Mouse (Mus musculus) c-Kit-positive CD71-positive TER-119-negative erythroid progenitor cells, embryonic 14.5 days (primary cell): ENCODE data around the gene Nyx.
"Not testable (repeated sequence)": the region's sequence is repeated elsewhere in the genome, so short reads cannot be mapped to it uniquely, and the experiment has no call there.

Source experiments
- DNase-seq: peaks from one replicate; pipeline ENCODE4 v3.0.0-alpha.2; 2013; ENCODE audit warnings: low read depth

Gene Nyx

GRCm38 (mm10) chrX:13465810-13466209 is at the start of gene Nyx:
TSS of gene Nyx (plus strand) at chrX:13466110.
- no peak for DNase-seq

GRCm38 (mm10) chrX:13422047-13422446 is 43.9 kb upstream of the Nyx start:
- DNase-seq, result no peak

- DNase-seq, result no peak
Observed at GRCm38 (mm10) chrX:13431421-13431820, 34.5 kb upstream of the Nyx start.

GRCm38 (mm10) chrX:13436042-13436441 is 29.9 kb upstream of the Nyx start:
- DNase-seq, result not testable (repeated sequence)

GRCm38 (mm10) chrX:13456544-13456943 is 9.4 kb upstream of the Nyx start:
- not testable (repeated sequence) for DNase-seq

GRCm38 (mm10) chrX:13458766-13459165 is 7.1 kb upstream of the Nyx start:
- DNase-seq, result no peak

- peak; percentile 70 for DNase-seq
Observed at GRCm38 (mm10) chrX:13461266-13462261, 4.3 kb upstream of the Nyx start.

- no peak for DNase-seq
Observed at GRCm38 (mm10) chrX:13462982-13463517, 2.9 kb upstream of the Nyx start.

GRCm38 (mm10) chrX:13466681-13467080 is 771 bp downstream of the Nyx start:
- no peak for DNase-seq

- no peak for DNase-seq
Observed at GRCm38 (mm10) chrX:13467121-13467571, 1.2 kb downstream of the Nyx start.

- no peak for DNase-seq
Observed at GRCm38 (mm10) chrX:13469160-13470116, 3.5 kb downstream of the Nyx start.

- DNase-seq, result no peak
Observed at GRCm38 (mm10) chrX:13471925-13472324, 6.0 kb downstream of the Nyx start.

- DNase-seq, result no peak
Observed at GRCm38 (mm10) chrX:13472751-13473225, 6.9 kb downstream of the Nyx start.

GRCm38 (mm10) chrX:13475382-13475781 is 9.5 kb downstream of the Nyx start:
- DNase-seq, result no peak

GRCm38 (mm10) chrX:13477596-13477995 is 11.7 kb downstream of the Nyx start:
- no peak for DNase-seq

GRCm38 (mm10) chrX:13478298-13478697 is 12.4 kb downstream of the Nyx start:
- no peak for DNase-seq

GRCm38 (mm10) chrX:13479570-13479969 is 13.7 kb downstream of the Nyx start:
- DNase-seq, result no peak

- no peak for DNase-seq
Observed at GRCm38 (mm10) chrX:13482576-13482975, 16.7 kb downstream of the Nyx start.

- DNase-seq, result no peak
Observed at GRCm38 (mm10) chrX:13484447-13484846, 18.5 kb downstream of the Nyx start.

GRCm38 (mm10) chrX:13489001-13489400 is 23.1 kb downstream of the Nyx start:
- DNase-seq, result no peak

GRCm38 (mm10) chrX:13489761-13490160 is 23.9 kb downstream of the Nyx start:
- no peak for DNase-seq

- DNase-seq, result no peak
Observed at GRCm38 (mm10) chrX:13490941-13491340, 25.0 kb downstream of the Nyx start.
